ENCODE assay signal across 25 mouse cellular contexts in the genomic region with DNA sequence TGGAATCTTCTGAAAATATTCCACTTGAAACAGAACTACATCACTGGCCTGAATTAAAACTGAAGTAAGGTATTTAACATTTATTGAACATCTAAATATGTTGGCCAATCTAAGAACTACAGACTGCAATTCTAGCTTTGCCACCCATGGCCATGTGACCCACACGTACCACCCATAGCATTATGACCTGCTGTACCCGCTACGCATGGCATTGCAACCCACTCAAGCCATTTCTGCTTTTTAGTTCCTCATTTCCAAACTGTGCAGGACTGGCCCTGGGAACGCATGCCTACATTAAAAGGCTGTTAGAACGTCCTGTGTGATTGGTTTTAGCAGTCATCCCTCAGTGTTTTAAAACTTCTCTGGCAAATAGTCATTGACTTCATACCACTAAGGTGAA. TPM values are rescaled to one million over a fixed set of nuclear protein-coding genes. Genes with fewer than 3 reads are reported as not detected.
DNase-seq lines count a peak whose midpoint lies in the region; TF ChIP-seq lines count a peak whose summit lies in the region.
"Had no signal": no experiment of that assay in that cellular context is flagged by ENCODE, and none has a peak within 500 bp of the region (broad histone marks: within the 10 kb centered on the region; RNA-seq: fewer than 3 reads in every experiment).

No protein-coding gene starts in this region.

- H3K4me1 ChIP-seq in lung, adult 2 months (ENCODE audit: control insufficient read depth, insufficient read depth, low read length): peaks cover 2% of the 10 kb centered on the region; the same call in 1 of the 2 replicates
- H3K4me1 ChIP-seq: limb, embryonic 10.5 days; neural tube, embryonic 13.5 days; stomach, embryonic 15.5 days had no signal

- intact Hi-C loops in heart, postnatal 10 days (cut with DNase I): no loop called here

- WGBS in lung, adult 2 months: 88% methylated on average over 5 of the region's 5 CpGs

- TF ChIP-seq POLR2A in lung, adult 2 months (IDR thresholded peaks at IDR 0.05; ENCODE audit: borderline replicate concordance, extremely low read depth, low read depth, low read length): no peak

- H3K4me3 ChIP-seq in lung, adult 2 months (replicated peaks; ENCODE audit: extremely low read depth, low read depth, low read length): no peak overlapping the region
- H3K4me3 ChIP-seq: heart, embryonic 12.5 days; layer of hippocampus, adult 2 months; left cerebral cortex, adult 2 months; limb, embryonic 10.5 days; neural tube, embryonic 13.5 days; stomach, embryonic 15.5 days had no signal

- DNase-seq in heart, adult 11 months: peak; percentile 93
- no peak for DNase-seq in heart, postnatal 10 days
- DNase-seq in lung, postnatal 25 days (ENCODE audit: low spot score): peak; percentile 48
- DNase-seq in lung, adult 2 months: no peak
- peak; percentile 65 for DNase-seq in lung, postnatal 36 days
- DNase-seq in cerebellum, adult 18-20 months: no peak
- no peak for DNase-seq in testis, postnatal 10 days (ENCODE audit: low spot score)
- DNase-seq in right cerebral cortex, adult 2 months (ENCODE audit: low spot score in 2 of 2): no peak
- DNase-seq: adrenal gland, postnatal 10 days; cerebellum, adult 9-10 months; gastrocnemius, postnatal 25 days; heart, postnatal 4 days; kidney, adult 11 months; right cerebral cortex, postnatal 4 days had no signal

- no peak for TF ChIP-seq CTCF in lung, adult 2 months (IDR thresholded peaks at IDR 0.05; ENCODE audit: insufficient read depth, low read length)

RNA-seq across cellular contexts. Expression of a gene that starts 32.6 kb away (rescaled TPM):
- under 1 TPM; 0.15 to 0.22 TPM for total RNA-seq in heart, postnatal 10 days (2021)
- 3.5 and 4.4 TPM in 2 replicates for polyA plus RNA-seq in lung, adult 2 months (2012; rRNA removed)
- total RNA-seq: CH12.LX; layer of hippocampus, adult 2 months; left cerebral cortex, adult 2 months had no signal
- polyA plus RNA-seq: forebrain, embryonic 11.5 days; heart, embryonic 12.5 days; hindbrain, postnatal 0 days; kidney, postnatal 0 days; limb, embryonic 10.5 days; liver, embryonic 16.5 days; neural tube, embryonic 13.5 days; stomach, embryonic 15.5 days had no signal

RNA-seq across cellular contexts. Expression of a gene that starts 55.6 kb away (rescaled TPM):
- total RNA-seq in heart, postnatal 10 days (2021): 100 to 1,000 TPM in 1 of 2 experiments, 10 to 100 TPM in 1; 90.9 to 105 TPM
- polyA plus RNA-seq in lung, adult 2 months (2012; rRNA removed): 30.5 and 41.4 TPM in 2 replicates

Comparison
In these comparisons a context has a peak if more than half of its experiments do, and no peak if none do; other contexts are left out.
1. DNase-seq: peak in heart, adult 11 months (single experiment), lung, postnatal 25 days (single experiment) and lung, postnatal 36 days (single experiment); none in heart, postnatal 10 days (0 of 2), lung, adult 2 months (single experiment), cerebellum, adult 18-20 months (0 of 2), testis, postnatal 10 days (single experiment) and right cerebral cortex, adult 2 months (0 of 2).